Mouse (Mus musculus) heart, embryonic 13.5 days (tissue): Measurements from ENCODE around the gene Mydgf. TPM values are rescaled to one million over a fixed set of nuclear protein-coding genes. Genes with fewer than 3 reads are reported as not detected.

Source experiments
- ATAC-seq: fragments of 200-750 bp; cut with Nextera tagmentation; 2 replicates; pipeline ENCODE4 v1.8.0; 2017; ENCODE audit warnings: moderate TSS enrichment; ENCODE audit not compliant: insufficient number of reproducible peaks, low FRiP score, low TSS enrichment; ENCODE audit errors: extremely low read depth
- H3K27ac ChIP-seq: fragments of 300-500 bp; sonication (generic); replicated peaks from 2 replicates; pipeline ENCODE4 v1.5.1; 2015; ENCODE audit warnings: moderate library complexity, mild to moderate bottlenecking, inconsistent platforms
- H3K27me3 ChIP-seq: fragments of 300-500 bp; sonication (generic); replicated peaks from 2 replicates; pipeline ENCODE4 v1.6.1; 2015; ENCODE audit warnings: mild to moderate bottlenecking, inconsistent platforms
- H3K36me3 ChIP-seq: fragments of 300-500 bp; sonication (generic); 2 replicates; pipeline ENCODE4 v1.6.1; 2015; ENCODE audit warnings: mild to moderate bottlenecking, inconsistent platforms
- H3K4me1 ChIP-seq: fragments of 300-500 bp; sonication (generic); 2 replicates; pipeline ENCODE4 v1.6.1; 2015; ENCODE audit warnings: inconsistent platforms
- H3K4me2 ChIP-seq: fragments of 300-500 bp; sonication (generic); 2 replicates; pipeline ENCODE4 v1.6.1; 2015; ENCODE audit warnings: inconsistent platforms, mild to moderate bottlenecking, moderate library complexity
- H3K4me3 ChIP-seq: fragments of 300-500 bp; sonication (generic); 2 replicates; pipeline ENCODE4 v1.5.1; 2015; ENCODE audit warnings: moderate library complexity, mild to moderate bottlenecking, inconsistent platforms
- H3K9ac ChIP-seq: fragments of 300-500 bp; sonication (generic); 2 replicates; pipeline ENCODE4 v1.6.1; 2015; ENCODE audit warnings: inconsistent platforms, mild to moderate bottlenecking, moderate library complexity
- H3K9me3 ChIP-seq: fragments of 300-500 bp; sonication (generic); 2 replicates; pipeline ENCODE4 v1.6.1; 2016; ENCODE audit warnings: inconsistent platforms
- WGBS: fragments of 180-500 bp; shearing (Covaris S2); methylation state at CpG from one replicate; pipeline ENCODE4 v1.1.7; 2015; ENCODE audit warnings: mixed read lengths; 5-methylcytosine and 5-hydroxymethylcytosine counted together
- polyA plus RNA-seq: library from polyadenylated mRNA; unstranded; fragments of >200 nt; fragmentation: Nextera tagmentation; extraction: Ambion mirVana; gene quantifications from 2 replicates; pipeline ENCODE4 v1.2.1, GENCODE M21; 2015

The Mydgf gene
- polyA plus RNA-seq, 1 experiment from 2014 or later = 80.5 TPM

- H3K36me3 ChIP-seq = peaks cover 96% of the 10 kb centered on the region
- H3K4me1 ChIP-seq = peaks cover 2% of the 10 kb centered on the region
- no peak overlapping the region for H3K4me2 ChIP-seq
- H3K4me3 ChIP-seq = no peak overlapping the region
- no peak overlapping the region for H3K27ac ChIP-seq
- ATAC-seq = no peak
- H3K9ac ChIP-seq = no peak overlapping the region
- no peaks in the 10 kb centered on the region for H3K27me3 ChIP-seq
- WGBS = 81% methylated on average over 6 of the region's 6 CpGs
- no peaks in the 10 kb centered on the region for H3K9me3 ChIP-seq
Observed at GRCm38 (mm10) chr17:56191266-56191665, 7.5 kb upstream of the Mydgf start.

GRCm38 (mm10) chr17:56185281-56186141 lies 1.8 kb upstream of the Mydgf start:
- H3K4me3 ChIP-seq = 0 out of 2 replicates have a peak overlapping the region, but pooled peaks have one; percentile 4
- peaks cover 61% of the 10 kb centered on the region for H3K36me3 ChIP-seq
- H3K9me3 ChIP-seq = no peaks in the 10 kb centered on the region
- no peak for ATAC-seq
- peak overlapping the region; percentile 84 for H3K27ac ChIP-seq
- peak overlapping the region; percentile 95 for H3K4me2 ChIP-seq
- 40% methylated on average over 11 of the region's 11 CpGs for WGBS
- H3K9ac ChIP-seq = peak overlapping the region; percentile 93
- no peaks in the 10 kb centered on the region for H3K27me3 ChIP-seq
- H3K4me1 ChIP-seq = peaks cover 30% of the 10 kb centered on the region

GRCm38 (mm10) chr17:56182975-56183657 lies 604 bp downstream of the Mydgf start:
- H3K27ac ChIP-seq = peak overlapping the region; percentile 83
- peak overlapping the region; percentile 93 for H3K9ac ChIP-seq
- H3K4me3 ChIP-seq = peak overlapping the region; percentile 83
- peaks cover 30% of the 10 kb centered on the region for H3K4me1 ChIP-seq
- H3K4me2 ChIP-seq = peak overlapping the region; percentile 95
- H3K36me3 ChIP-seq = peaks cover 59% of the 10 kb centered on the region
- WGBS = 1% methylated on average over 14 of the region's 14 CpGs
- ATAC-seq = no peak
- H3K9me3 ChIP-seq = no peaks in the 10 kb centered on the region
- H3K27me3 ChIP-seq = no peaks in the 10 kb centered on the region

GRCm38 (mm10) chr17:56175416-56175815 lies 8.3 kb downstream of the Mydgf start:
- Histone ChIP-seq H3K36me3 (peaks cover 72% of the 10 kb centered on the region), H3K4me3 (no peak overlapping the region), H3K9ac (no peak overlapping the region), H3K27ac (no peak overlapping the region), H3K9me3 (no peaks in the 10 kb centered on the region), H3K27me3 (no peaks in the 10 kb centered on the region), H3K4me2 (no peak overlapping the region), H3K4me1 (peaks cover 8% of the 10 kb centered on the region; the same call in 1 of the 2 replicates)
- WGBS = 95% methylated on average over 3 of the region's 3 CpGs
- no peak for ATAC-seq

GRCm38 (mm10) chr17:56173401-56174046 lies 10.2 kb downstream of the Mydgf start:
- no peak for ATAC-seq
- WGBS = 46% methylated on average over 10 of the region's 10 CpGs

GRCm38 (mm10) chr17:56171881-56172280 lies 11.8 kb downstream of the Mydgf start:
- Histone ChIP-seq H3K27me3 (no peaks in the 10 kb centered on the region), H3K4me3 (no peak overlapping the region), H3K4me1 (peaks cover 14% of the 10 kb centered on the region; the same call in 1 of the 2 replicates), H3K9me3 (no peaks in the 10 kb centered on the region), H3K9ac (no peak overlapping the region), H3K27ac (no peak overlapping the region), H3K36me3 (peaks cover 39% of the 10 kb centered on the region), H3K4me2 (no peak overlapping the region)
- ATAC-seq = no peak
- WGBS = 85% methylated on average over 17 of the region's 17 CpGs

More at GRCm38 (mm10) chr17:56173401-56174046, 10.2 kb downstream of the Mydgf start:
- Histone ChIP-seq H3K9ac (no peak overlapping the region), H3K9me3 (no peaks in the 10 kb centered on the region), H3K36me3 (peaks cover 54% of the 10 kb centered on the region), H3K4me1 (peaks cover 14% of the 10 kb centered on the region; the same call in 1 of the 2 replicates), H3K27ac (no peak overlapping the region), H3K27me3 (no peaks in the 10 kb centered on the region), H3K4me3 (no peak overlapping the region), H3K4me2 (no peak overlapping the region)

GRCm38 (mm10) chr17:56171456-56171855 lies 12.3 kb downstream of the Mydgf start:
- Histone ChIP-seq H3K9ac (no peak overlapping the region), H3K27me3 (no peaks in the 10 kb centered on the region), H3K4me2 (no peak overlapping the region), H3K4me1 (peaks cover 14% of the 10 kb centered on the region; the same call in 1 of the 2 replicates), H3K9me3 (no peaks in the 10 kb centered on the region), H3K4me3 (no peak overlapping the region), H3K36me3 (peaks cover 35% of the 10 kb centered on the region), H3K27ac (no peak overlapping the region)
- ATAC-seq = no peak
- 64% methylated on average over 9 of the region's 9 CpGs for WGBS

GRCm38 (mm10) chr17:56170636-56171035 lies 13.1 kb downstream of the Mydgf start:
- WGBS = 60% methylated on average over 10 of the region's 10 CpGs
- H3K4me2 ChIP-seq = no peak overlapping the region
- no peaks in the 10 kb centered on the region for H3K9me3 ChIP-seq
- no peak for ATAC-seq
- H3K4me1 ChIP-seq = peaks cover 14% of the 10 kb centered on the region; the same call in 1 of the 2 replicates
- H3K36me3 ChIP-seq = peaks cover 26% of the 10 kb centered on the region
- H3K4me3 ChIP-seq = no peak overlapping the region
- H3K27me3 ChIP-seq = no peaks in the 10 kb centered on the region
- H3K9ac ChIP-seq = no peak overlapping the region
- H3K27ac ChIP-seq = peak overlapping the region; percentile 62

GRCm38 (mm10) chr17:56169830-56170229 lies 13.9 kb downstream of the Mydgf start:
- Histone ChIP-seq H3K9ac (no peak overlapping the region), H3K4me2 (no peak overlapping the region), H3K27ac (peak overlapping the region; percentile 62), H3K27me3 (no peaks in the 10 kb centered on the region), H3K4me3 (no peak overlapping the region), H3K9me3 (no peaks in the 10 kb centered on the region), H3K4me1 (peaks cover 17% of the 10 kb centered on the region; the same call in 1 of the 2 replicates), H3K36me3 (peaks cover 18% of the 10 kb centered on the region)
- WGBS = 56% methylated on average over 6 of the region's 6 CpGs
- ATAC-seq = no peak

- peaks cover 11% of the 10 kb centered on the region for H3K27me3 ChIP-seq
- 63% methylated on average over 11 of the region's 11 CpGs for WGBS
- H3K9ac ChIP-seq = no peak overlapping the region
Observed at GRCm38 (mm10) chr17:56165671-56166070, 18.0 kb downstream of the Mydgf start.

GRCm38 (mm10) chr17:56164510-56164909 lies 19.2 kb downstream of the Mydgf start:
- no peak for ATAC-seq
- Histone ChIP-seq H3K27me3 (peaks cover 20% of the 10 kb centered on the region), H3K9ac (no peak overlapping the region), H3K4me2 (no peak overlapping the region), H3K9me3 (no peaks in the 10 kb centered on the region), H3K4me1 (peaks cover 25% of the 10 kb centered on the region), H3K36me3 (no peaks in the 10 kb centered on the region), H3K27ac (no peak overlapping the region), H3K4me3 (no peak overlapping the region)
- WGBS = 48% methylated on average over 3 of the region's 3 CpGs

More at GRCm38 (mm10) chr17:56165671-56166070, 18.0 kb downstream of the Mydgf start:
- Histone ChIP-seq H3K4me3 (no peak overlapping the region), H3K9me3 (no peaks in the 10 kb centered on the region), H3K36me3 (no peaks in the 10 kb centered on the region), H3K27ac (no peak overlapping the region), H3K4me2 (no peak overlapping the region), H3K4me1 (peaks cover 34% of the 10 kb centered on the region)
- no peak for ATAC-seq
